Mouse (Mus musculus) ES-Bruce4 (cell line): ENCODE results near the gene Apob. TPM values are rescaled to one million over a fixed set of nuclear protein-coding genes. Genes with fewer than 3 reads are reported as not detected.
A peak's percentile ranks its signal among the peaks of the same experiment; 100 is the strongest.

Experiments used
- H3K27ac ChIP-seq: 2 replicates; pipeline ENCODE4 v1.5.1; 2012; ENCODE audit warnings: low read length, inconsistent platforms; ENCODE audit not compliant: insufficient read depth
- H3K27me3 ChIP-seq: 2 replicates; pipeline ENCODE4 v1.6.1; 2012; ENCODE audit warnings: mild to moderate bottlenecking, low read length, inconsistent platforms; ENCODE audit not compliant: control insufficient read depth, poor library complexity, insufficient read depth, severe bottlenecking
- H3K36me3 ChIP-seq: 2 replicates; pipeline ENCODE4 v1.6.1; 2012; ENCODE audit warnings: inconsistent platforms, mild to moderate bottlenecking, low read length, moderate library complexity; ENCODE audit not compliant: control insufficient read depth, poor library complexity, insufficient read depth, severe bottlenecking
- H3K4me1 ChIP-seq: one replicate; pipeline ENCODE4 v1.8.1; 2011; ENCODE audit warnings: low read length; ENCODE audit not compliant: control insufficient read depth, insufficient read depth
- H3K4me3 ChIP-seq: 2 replicates; pipeline ENCODE4 v1.5.1; 2011; ENCODE audit warnings: low read depth, mild to moderate bottlenecking, low read length
- H3K9ac ChIP-seq: 2 replicates; pipeline ENCODE4 v1.6.1; 2012; ENCODE audit warnings: low read depth, mild to moderate bottlenecking, inconsistent platforms; ENCODE audit not compliant: poor library complexity, severe bottlenecking
- H3K9me3 ChIP-seq: replicated peaks from 2 replicates; pipeline ENCODE4 v1.6.1; 2012; ENCODE audit warnings: mild to moderate bottlenecking, low read length, inconsistent platforms; ENCODE audit not compliant: control insufficient read depth, poor library complexity, insufficient read depth, severe bottlenecking
- CTCF ChIP-seq: IDR thresholded peaks from one replicate; pipeline ENCODE4 v1.8.1; 2011; ENCODE audit warnings: low read depth, low read length
- EP300 ChIP-seq: IDR thresholded peaks from 2 replicates; pipeline ENCODE4 v1.6.1; 2011; ENCODE audit warnings: low read depth, low read length; ENCODE audit not compliant: insufficient read depth
- POLR2A ChIP-seq: IDR thresholded peaks from one replicate; pipeline ENCODE4 v1.8.1; 2011; ENCODE audit warnings: low read length; ENCODE audit not compliant: insufficient read depth
- polyA plus RNA-seq: library from polyadenylated mRNA; stranded (reverse); fragments of >200 nt; gene quantifications from 2 replicates; pipeline ENCODE4 v1.2.4, GENCODE M21; 2011; ENCODE audit warnings: low read depth; ENCODE audit not compliant: missing spikeins, insufficient read depth, insufficient read length

Apob gene
- polyA plus RNA-seq, 1 experiment, result 0.25 TPM

GRCm38 (mm10) chr12:7978190-7978884, 889 bp downstream of the Apob start:
- no peaks in the 10 kb centered on the region for H3K4me1 ChIP-seq
- H3K9ac ChIP-seq, result no peak overlapping the region
- H3K36me3 ChIP-seq, result no peaks in the 10 kb centered on the region
- H3K4me3 ChIP-seq, result no peak overlapping the region; the same call in 1 of the 2 replicates
- TF ChIP-seq EP300 (no peak), CTCF (peak; percentile 76), POLR2A (no peak)
- H3K9me3 ChIP-seq, result no peaks in the 10 kb centered on the region
- H3K27me3 ChIP-seq, result no peaks in the 10 kb centered on the region
- no peak overlapping the region for H3K27ac ChIP-seq

GRCm38 (mm10) chr12:7984411-7984810, 7.0 kb downstream of the Apob start:
- Histone ChIP-seq H3K27ac (no peak overlapping the region), H3K9ac (no peak overlapping the region), H3K4me1 (no peaks in the 10 kb centered on the region), H3K4me3 (no peak overlapping the region), H3K36me3 (no peaks in the 10 kb centered on the region), H3K9me3 (no peaks in the 10 kb centered on the region), H3K27me3 (no peaks in the 10 kb centered on the region)
- TF ChIP-seq CTCF (no peak), EP300 (no peak), POLR2A (no peak)

GRCm38 (mm10) chr12:7990804-7991203, 13.4 kb downstream of the Apob start:
- H3K27me3 ChIP-seq, result no peaks in the 10 kb centered on the region
- H3K4me1 ChIP-seq, result no peaks in the 10 kb centered on the region
- H3K27ac ChIP-seq, result no peak overlapping the region
- no peak overlapping the region for H3K9ac ChIP-seq
- H3K36me3 ChIP-seq, result no peaks in the 10 kb centered on the region
- TF ChIP-seq POLR2A, result no peak
- TF ChIP-seq CTCF, result no peak
- no peak for TF ChIP-seq EP300
- H3K9me3 ChIP-seq, result no peaks in the 10 kb centered on the region
- H3K4me3 ChIP-seq, result no peak overlapping the region

DNA sequence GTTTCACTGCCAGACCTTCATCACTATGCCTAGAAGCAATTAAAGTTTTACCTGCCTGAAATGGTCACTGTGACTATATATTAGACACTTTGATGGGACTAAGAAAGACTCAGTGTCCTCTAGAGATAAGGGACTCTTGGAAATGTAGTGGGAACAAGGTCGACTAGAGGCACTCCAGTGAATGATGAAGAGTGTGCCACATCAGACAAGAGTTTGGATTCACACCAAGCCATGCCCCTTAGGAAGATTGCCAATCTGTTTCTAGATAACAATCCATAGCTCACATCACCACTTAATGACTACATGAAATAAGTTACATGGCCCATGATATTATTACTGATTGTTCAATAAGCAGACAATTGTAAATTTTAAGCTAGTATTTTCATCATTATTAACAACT, 14.1 kb downstream of the Apob start:
- Histone ChIP-seq H3K27me3 (no peaks in the 10 kb centered on the region), H3K9me3 (no peaks in the 10 kb centered on the region), H3K36me3 (no peaks in the 10 kb centered on the region), H3K27ac (no peak overlapping the region), H3K4me1 (no peaks in the 10 kb centered on the region), H3K9ac (no peak overlapping the region), H3K4me3 (no peak overlapping the region)
- TF ChIP-seq POLR2A (no peak), EP300 (no peak)

DNA sequence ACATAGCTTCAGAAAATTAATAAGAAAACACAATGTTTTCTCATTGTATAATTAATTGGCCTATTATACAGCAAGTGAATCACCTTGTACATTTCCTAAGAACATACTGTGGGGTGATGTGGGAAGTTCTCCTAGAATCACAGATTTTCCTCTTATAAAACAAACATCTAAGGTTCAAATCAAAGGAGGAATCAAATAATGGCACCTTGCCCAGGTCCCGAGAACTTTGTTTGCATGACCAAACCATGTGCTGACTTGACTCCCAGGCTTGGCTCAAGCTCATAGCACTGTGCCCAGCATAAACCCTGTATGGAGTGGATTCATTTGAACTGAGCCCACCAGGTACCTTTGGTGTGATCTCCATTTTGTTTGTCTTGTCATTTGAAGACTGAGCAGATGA, 43.5 kb downstream of the Apob start:
- Histone ChIP-seq H3K9me3 (no peaks in the 10 kb centered on the region), H3K4me3 (no peak overlapping the region), H3K27ac (no peak overlapping the region), H3K4me1 (no peaks in the 10 kb centered on the region), H3K36me3 (no peaks in the 10 kb centered on the region), H3K27me3 (no peaks in the 10 kb centered on the region), H3K9ac (no peak overlapping the region)
- TF ChIP-seq EP300, result no peak

DNA sequence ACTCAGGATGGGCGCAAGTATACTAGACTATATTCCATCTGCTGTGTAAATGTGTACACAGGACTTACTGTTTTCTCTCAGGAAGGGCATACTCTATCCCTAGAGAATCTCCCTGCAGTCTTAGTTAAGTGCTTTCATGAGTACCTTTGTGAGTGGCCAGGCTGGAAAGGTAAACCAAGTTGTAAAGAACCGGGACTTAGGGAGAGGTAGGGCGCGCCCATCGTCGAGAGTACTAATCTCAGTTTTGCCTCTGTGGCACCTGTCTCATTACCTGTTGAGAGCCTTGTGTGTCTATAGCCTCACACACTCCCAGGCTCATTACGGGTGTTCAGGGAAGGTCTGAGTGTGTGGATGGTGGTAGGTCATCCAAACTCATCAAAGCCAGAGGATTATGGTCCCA, 52.1 kb downstream of the Apob start:
- TF ChIP-seq CTCF (no peak), POLR2A (no peak), EP300 (no peak)
- H3K9ac ChIP-seq, result no peak overlapping the region
- no peaks in the 10 kb centered on the region for H3K9me3 ChIP-seq
- H3K27me3 ChIP-seq, result no peaks in the 10 kb centered on the region
- no peak overlapping the region for H3K4me3 ChIP-seq
- no peak overlapping the region for H3K27ac ChIP-seq
- no peaks in the 10 kb centered on the region for H3K36me3 ChIP-seq
- H3K4me1 ChIP-seq, result no peaks in the 10 kb centered on the region
